In the genomic region with DNA sequence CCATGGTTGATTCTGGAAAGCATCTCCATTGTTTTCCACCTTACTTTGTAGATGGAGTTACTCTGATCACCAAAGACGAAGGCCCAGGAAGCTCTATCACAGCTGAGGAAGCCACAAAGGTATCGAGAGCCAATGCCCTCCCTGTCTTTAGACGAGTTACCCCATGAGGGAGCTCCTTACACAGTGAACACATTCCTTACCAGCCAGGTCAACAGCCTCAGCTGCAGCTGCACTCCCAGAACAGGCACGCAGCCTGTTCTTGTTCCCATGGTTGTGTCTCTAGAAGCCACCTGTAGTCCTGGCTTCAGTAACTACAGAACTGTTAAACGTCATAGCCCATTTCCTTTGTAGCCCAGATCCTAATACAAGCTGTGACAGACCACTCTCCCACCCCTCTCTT, we compare ENCODE assay signal across 23 mouse cellular contexts.
DNase-seq lines count a peak whose midpoint lies in the region; ATAC-seq and TF ChIP-seq lines count a peak whose summit lies in the region.
"Had no signal": no experiment of that assay in that cellular context is flagged by ENCODE, and none has a peak within 500 bp of the region (broad histone marks: within the 10 kb centered on the region; RNA-seq: fewer than 3 reads in every experiment).

No protein-coding gene starts in this region.

- no peak for DNase-seq in lung, adult 2 months
- no peak for DNase-seq in lung, postnatal 10 days
- DNase-seq in lung, postnatal 36 days, result peak; percentile 32
- DNase-seq: adrenal gland, adult 2 months; B cell, adult 2 months; cerebellum, adult 18-20 months; gastrocnemius, postnatal 36 days; heart, adult 2 months; heart, postnatal 14 days; kidney, adult 2 months; kidney, postnatal 36 days; thymus, postnatal 14 days had no signal

- H3K4me1 ChIP-seq in hindbrain, embryonic 16.5 days (ENCODE audit: control insufficient read depth, insufficient read depth, low read depth, low read length), result no peaks in the 10 kb centered on the region; the same call in 1 of the 2 replicates
- H3K4me1 ChIP-seq in hindbrain, embryonic 12.5 days, result no peaks in the 10 kb centered on the region
- no peaks in the 10 kb centered on the region for H3K4me1 ChIP-seq in lung, adult 2 months (ENCODE audit: control insufficient read depth, insufficient read depth, low read length)
- peaks cover 4% of the 10 kb centered on the region; the same call in 1 of the 2 replicates for H3K4me1 ChIP-seq in limb, embryonic 13.5 days
- H3K4me1 ChIP-seq: embryonic facial prominence, embryonic 13.5 days; heart, embryonic 13.5 days; hindbrain, embryonic 13.5 days had no signal

- 80% methylated on average over 5 of the region's 5 CpGs for WGBS in hindbrain, embryonic 16.5 days
- 87% methylated on average over 5 of the region's 5 CpGs for WGBS in hindbrain, embryonic 12.5 days
- WGBS in lung, adult 2 months, result 73% methylated on average over 5 of the region's 5 CpGs
- 64% methylated on average over 5 of the region's 5 CpGs for WGBS in limb, embryonic 13.5 days

- no peaks in the 10 kb centered on the region for H3K27me3 ChIP-seq in hindbrain, embryonic 16.5 days (replicated peaks; ENCODE audit: control insufficient read depth, insufficient read depth, low read length)
- H3K27me3 ChIP-seq in hindbrain, embryonic 12.5 days, result no peaks in the 10 kb centered on the region
- H3K27me3 ChIP-seq in limb, embryonic 13.5 days, result no peaks in the 10 kb centered on the region
- H3K27me3 ChIP-seq: CH12.LX; embryonic facial prominence, embryonic 13.5 days; heart, embryonic 13.5 days; hindbrain, embryonic 13.5 days; Patski had no signal

- TF ChIP-seq CTCF in lung, adult 2 months (IDR thresholded peaks at IDR 0.05; ENCODE audit: insufficient read depth, low read length), result 0 out of 2 replicates have a peak, but pooled peaks have one; percentile 8

- no peak for TF ChIP-seq POLR2A in lung, adult 2 months (IDR thresholded peaks at IDR 0.05; ENCODE audit: borderline replicate concordance, extremely low read depth, low read depth, low read length)

- no peak overlapping the region for H3K27ac ChIP-seq in hindbrain, embryonic 16.5 days (ENCODE audit: low read depth, low read length)
- H3K27ac ChIP-seq in hindbrain, embryonic 12.5 days, result no peak overlapping the region
- H3K27ac ChIP-seq in limb, embryonic 13.5 days, result no peak overlapping the region
- H3K27ac ChIP-seq: embryonic facial prominence, embryonic 13.5 days; heart, adult 2 months; heart, embryonic 13.5 days; hindbrain, embryonic 13.5 days; left cerebral cortex, adult 2 months had no signal

- 0 out of 2 replicates have a peak, but pooled peaks have one; percentile 51 for ATAC-seq in hindbrain, embryonic 16.5 days
- no peak for ATAC-seq in hindbrain, embryonic 12.5 days (ENCODE audit: low FRiP score)
- peak; percentile 24; the same call in 1 of the 2 replicates for ATAC-seq in limb, embryonic 13.5 days (ENCODE audit: low FRiP score, low read depth)
- ATAC-seq in erythroid progenitor cell, adult 5-6 weeks (replicated peaks; ENCODE audit: low FRiP score, poor library complexity, severe bottlenecking), result no peak
- ATAC-seq: Patski had no signal

- no peak overlapping the region for H3K4me3 ChIP-seq in hindbrain, embryonic 16.5 days (ENCODE audit: low read length)
- no peak overlapping the region for H3K4me3 ChIP-seq in hindbrain, embryonic 12.5 days
- H3K4me3 ChIP-seq in lung, adult 2 months (replicated peaks; ENCODE audit: extremely low read depth, low read depth, low read length), result no peak overlapping the region
- H3K4me3 ChIP-seq in limb, embryonic 13.5 days, result no peak overlapping the region
- H3K4me3 ChIP-seq: embryonic facial prominence, embryonic 13.5 days; heart, adult 2 months; heart, embryonic 13.5 days; hindbrain, embryonic 13.5 days; left cerebral cortex, adult 2 months had no signal

- H3K9me3 ChIP-seq in hindbrain, embryonic 16.5 days (ENCODE audit: control insufficient read depth, low read length), result no peaks in the 10 kb centered on the region
- H3K9me3 ChIP-seq in hindbrain, embryonic 12.5 days (replicated peaks), result no peaks in the 10 kb centered on the region
- no peaks in the 10 kb centered on the region for H3K9me3 ChIP-seq in limb, embryonic 13.5 days
- H3K9me3 ChIP-seq: embryonic facial prominence, embryonic 13.5 days; heart, embryonic 13.5 days; hindbrain, embryonic 13.5 days had no signal

- H3K36me3 ChIP-seq in hindbrain, embryonic 16.5 days (ENCODE audit: control insufficient read depth, insufficient read depth, low read length), result no peaks in the 10 kb centered on the region
- H3K36me3 ChIP-seq in hindbrain, embryonic 12.5 days, result 0 out of 2 replicates have a peak, but pooled peaks cover 17% of the 10 kb centered on the region
- peaks cover 44% of the 10 kb centered on the region for H3K36me3 ChIP-seq in limb, embryonic 13.5 days

- H3K4me2 ChIP-seq in hindbrain, embryonic 16.5 days (ENCODE audit: low read length), result no peak overlapping the region
- no peak overlapping the region for H3K4me2 ChIP-seq in hindbrain, embryonic 12.5 days (replicated peaks)
- H3K4me2 ChIP-seq in limb, embryonic 13.5 days (replicated peaks), result no peak overlapping the region
- H3K4me2 ChIP-seq: embryonic facial prominence, embryonic 13.5 days; heart, embryonic 13.5 days; hindbrain, embryonic 13.5 days; midbrain, embryonic 11.5 days had no signal

- no peak overlapping the region for H3K9ac ChIP-seq in hindbrain, embryonic 16.5 days (ENCODE audit: low read depth, low read length)
- no peak overlapping the region for H3K9ac ChIP-seq in hindbrain, embryonic 12.5 days
- H3K9ac ChIP-seq in limb, embryonic 13.5 days, result no peak overlapping the region
- H3K9ac ChIP-seq: embryonic facial prominence, embryonic 13.5 days; heart, embryonic 13.5 days; hindbrain, embryonic 13.5 days had no signal

Comparison
In these comparisons a context has a peak if more than half of its experiments do, and no peak if none do; other contexts are left out.
1. ATAC-seq: peak in hindbrain, embryonic 16.5 days (single experiment) and limb, embryonic 13.5 days (single experiment); none in hindbrain, embryonic 12.5 days (single experiment) and erythroid progenitor cell, adult 5-6 weeks (single experiment).